Comparison of ENCODE assay signal across 8 mouse cellular contexts in the genomic region with DNA sequence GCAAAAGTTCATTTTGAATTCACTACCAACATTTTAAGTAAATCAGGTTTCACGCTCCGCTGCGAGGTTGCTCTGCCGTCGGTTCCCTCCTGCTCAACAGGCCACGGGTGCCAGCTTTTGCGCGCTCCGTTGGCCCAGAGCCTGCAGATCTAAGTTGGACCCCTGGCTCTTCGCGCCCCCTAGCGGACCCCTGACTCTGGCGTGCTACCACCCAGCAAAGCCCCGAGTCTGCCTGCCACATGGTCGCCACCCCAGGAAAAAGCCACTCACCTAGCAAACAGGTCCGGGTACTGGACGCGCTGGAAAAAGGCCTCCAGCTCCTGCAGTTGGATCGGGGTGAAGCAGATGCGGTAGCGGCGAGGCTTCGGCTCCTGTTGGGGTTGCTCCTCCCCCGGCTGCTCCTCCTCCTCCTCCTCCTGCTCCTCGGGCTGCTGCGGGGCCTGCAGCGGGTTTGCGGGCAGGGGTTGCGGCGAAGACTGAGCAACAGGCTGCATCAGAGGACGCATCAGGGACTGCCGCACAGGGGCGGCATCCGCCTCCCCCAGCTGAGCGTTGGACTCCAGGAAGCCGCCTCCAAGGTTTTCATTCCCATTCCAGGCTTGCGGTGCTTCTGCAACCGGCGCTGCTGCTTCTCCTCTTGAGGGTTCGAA. TPM values are rescaled to one million over a fixed set of nuclear protein-coding genes. Genes with fewer than 3 reads are reported as not detected.
DNase-seq lines count a peak whose midpoint lies in the region; ATAC-seq and TF ChIP-seq lines count a peak whose summit lies in the region.
"Had no signal": no experiment of that assay in that cellular context is flagged by ENCODE, and none has a peak within 500 bp of the region (broad histone marks: within the 10 kb centered on the region; RNA-seq: fewer than 3 reads in every experiment).

No protein-coding gene starts in this region.

- peak; percentile 29 to 50 for DNase-seq in right cerebral cortex, postnatal 10 days (ENCODE audit: low spot score in 2 of 2)
- no peak for DNase-seq in right cerebral cortex, postnatal 25 days
- peak; percentile 34 for DNase-seq in c-Kit-positive CD71-negative TER-119-negative erythroid progenitor cells, embryonic 14.5 days (ENCODE audit: low read depth)
- DNase-seq in heart, postnatal 0 days (ENCODE audit: low spot score) = no peak
- peak; percentile 63 to 64 for DNase-seq in thymus, postnatal 36 days

- H3K79me2 ChIP-seq in myocyte (ENCODE audit: control insufficient read depth, insufficient read depth) = no peaks in the 10 kb centered on the region

- H3K4me2 ChIP-seq in heart, postnatal 0 days (ENCODE audit: low read depth, low read length) = no peak overlapping the region
- H3K4me2 ChIP-seq in limb, embryonic 13.5 days (replicated peaks) = peak overlapping the region; percentile 46
- peak overlapping the region; percentile 18 for H3K4me2 ChIP-seq in myocyte (ENCODE audit: low read depth)

- H3K27ac ChIP-seq in heart, postnatal 0 days (ENCODE audit: low read depth) = no peak overlapping the region
- H3K27ac ChIP-seq in limb, embryonic 13.5 days = no peak overlapping the region

- no peak overlapping the region for H3K9ac ChIP-seq in heart, postnatal 0 days (replicated peaks; ENCODE audit: low read depth, low read length)
- H3K9ac ChIP-seq in limb, embryonic 13.5 days = no peak overlapping the region

- TF ChIP-seq CTCF in heart, postnatal 0 days (IDR thresholded peaks at IDR 0.05; ENCODE audit: low read depth) = peak; percentile 23

- H3K9me3 ChIP-seq in heart, postnatal 0 days (replicated peaks; ENCODE audit: control insufficient read depth, low read length) = no peaks in the 10 kb centered on the region
- H3K9me3 ChIP-seq in limb, embryonic 13.5 days = no peaks in the 10 kb centered on the region

- no peak for TF ChIP-seq POLR2A in myocyte (IDR thresholded peaks at IDR 0.05; ENCODE audit: insufficient read length, low read depth)

- no peak overlapping the region for H3K4me3 ChIP-seq in heart, postnatal 0 days (ENCODE audit: low read depth, low read length)
- H3K4me3 ChIP-seq in limb, embryonic 13.5 days = peak overlapping the region; percentile 20; the same call in 1 of the 2 replicates
- H3K4me3 ChIP-seq in myocyte = no peak overlapping the region

- ATAC-seq in heart, postnatal 0 days (ENCODE audit: insufficient read depth, low read depth) = no peak
- peak; percentile 72; the same call in 1 of the 2 replicates for ATAC-seq in limb, embryonic 13.5 days (ENCODE audit: low FRiP score, low read depth)

- H3ac ChIP-seq in myocyte (ENCODE audit: control insufficient read depth, insufficient read length) = no peak overlapping the region

- no peaks in the 10 kb centered on the region for H3K4me1 ChIP-seq in heart, postnatal 0 days (ENCODE audit: control insufficient read depth, insufficient read depth)
- no peaks in the 10 kb centered on the region for H3K4me1 ChIP-seq in limb, embryonic 13.5 days

- H3K27me3 ChIP-seq in heart, postnatal 0 days (ENCODE audit: control insufficient read depth, insufficient read depth, low read length) = peaks cover 77% of the 10 kb centered on the region
- H3K27me3 ChIP-seq in limb, embryonic 13.5 days = peaks cover 86% of the 10 kb centered on the region
- peaks cover 17% of the 10 kb centered on the region for H3K27me3 ChIP-seq in myocyte (ENCODE audit: control insufficient read depth, insufficient read depth, insufficient read length)

- H3K36me3 ChIP-seq in heart, postnatal 0 days (replicated peaks; ENCODE audit: control insufficient read depth, insufficient read depth, low read length) = no peaks in the 10 kb centered on the region
- H3K36me3 ChIP-seq in limb, embryonic 13.5 days = no peaks in the 10 kb centered on the region
- no peaks in the 10 kb centered on the region for H3K36me3 ChIP-seq in myocyte (ENCODE audit: control insufficient read depth, insufficient read depth)

- TF ChIP-seq EP300 in heart, postnatal 0 days (IDR thresholded peaks at IDR 0.05; ENCODE audit: low read depth) = no peak

- 18% methylated on average over 40 of the region's 40 CpGs for WGBS in heart, postnatal 0 days
- WGBS in limb, embryonic 13.5 days = 15% methylated on average over 38 of the region's 40 CpGs

TF ChIP-seq in myocyte, 11 proteins besides CTCF, POLR2A, EP300 and RAD21:
- no peak for TF ChIP-seq MAX (IDR thresholded peaks at IDR 0.05; ENCODE audit: low read depth)
- no peak for TF ChIP-seq MYOD1 (IDR thresholded peaks at IDR 0.05; ENCODE audit: control insufficient read depth in 1 of 3, insufficient read length in 2 of 3, low read depth in 2 of 3)
- no peak for TF ChIP-seq MYOG (IDR thresholded peaks at IDR 0.05; ENCODE audit: control insufficient read depth in 1 of 3, insufficient read depth in 1 of 3, insufficient read length in 2 of 3, low read depth in 2 of 3)
- no peak for TF ChIP-seq TCF3 (IDR thresholded peaks at IDR 0.05; ENCODE audit: insufficient read length, low read depth)
- no peak for TF ChIP-seq REST (IDR thresholded peaks at IDR 0.05; ENCODE audit: insufficient read depth, insufficient read length)
- no peak for TF ChIP-seq TCF12 (IDR thresholded peaks at IDR 0.05; ENCODE audit: insufficient read depth, poor library complexity, severe bottlenecking)
- TF ChIP-seq POLR2AphosphoS2 (IDR thresholded peaks at IDR 0.05; ENCODE audit: insufficient read length, low read depth) = no peak
- TF ChIP-seq USF1 (IDR thresholded peaks at IDR 0.05; ENCODE audit: low read depth) = no peak
- TF ChIP-seq SRF (IDR thresholded peaks at IDR 0.05; ENCODE audit: control insufficient read depth, insufficient read length, low read depth) = no peak
- TF ChIP-seq E2F4 (IDR thresholded peaks at IDR 0.05; ENCODE audit: insufficient read depth) = no peak

RNA-seq across cellular contexts. Expression of a gene that starts 3.7 kb away (rescaled TPM):
- total RNA-seq in heart, postnatal 0 days (2014; rRNA removed; ENCODE audit: low replicate concordance) = not detected in 2 replicates
- not detected in 2 replicates for polyA plus RNA-seq in heart, postnatal 0 days (2015; fragmentation: Nextera tagmentation; extraction: Ambion mirVana)
- polyA plus RNA-seq in limb, embryonic 13.5 days (2015; fragmentation: Nextera tagmentation; extraction: Ambion mirVana) = not detected in 2 replicates
- polyA plus RNA-seq in myocyte (2012; fragmentation: generic; extraction: Trizol) = not detected
- polyA plus RNA-seq: spleen, adult 2 months had no signal

Comparison
In these comparisons a context has a peak if more than half of its experiments do, and no peak if none do; other contexts are left out.
1. DNase-seq: peak in right cerebral cortex, postnatal 10 days (2 of 2), c-Kit-positive CD71-negative TER-119-negative erythroid progenitor cells, embryonic 14.5 days (single experiment) and thymus, postnatal 36 days (2 of 2); none in right cerebral cortex, postnatal 25 days (single experiment) and heart, postnatal 0 days (single experiment).